Mouse (Mus musculus) embryonic facial prominence, embryonic 11.5 days (tissue): ENCODE results near the gene Pde3a. TPM values are rescaled to one million over a fixed set of nuclear protein-coding genes. Genes with fewer than 3 reads are reported as not detected.

ENCODE experiments used
- ATAC-seq: fragments of 200-750 bp; cut with Nextera tagmentation; replicated peaks from 2 replicates; pipeline ENCODE4 v1.8.0; 2017; ENCODE audit warnings: low read depth; ENCODE audit not compliant: insufficient number of reproducible peaks, low FRiP score, low TSS enrichment
- DNase-seq: peaks from one replicate; pipeline ENCODE4 v3.0.0-alpha.2; 2015; ENCODE audit warnings: low spot score
- H3K27ac ChIP-seq: fragments of 300-500 bp; sonication (generic); replicated peaks from 2 replicates; pipeline ENCODE4 v1.5.1; 2014; ENCODE audit warnings: mild to moderate bottlenecking, low read depth, low read length, control low read depth
- H3K27me3 ChIP-seq: fragments of 300-500 bp; sonication (generic); 2 replicates; pipeline ENCODE4 v1.6.1; 2014; ENCODE audit warnings: mild to moderate bottlenecking, low read length, moderate library complexity, mixed read lengths; ENCODE audit not compliant: control insufficient read depth, insufficient read depth
- H3K36me3 ChIP-seq: fragments of 300-500 bp; sonication (generic); replicated peaks from 2 replicates; pipeline ENCODE4 v1.6.1; 2014; ENCODE audit warnings: low read depth, mild to moderate bottlenecking, low read length, moderate library complexity, mixed read lengths; ENCODE audit not compliant: control insufficient read depth, insufficient read depth
- H3K4me1 ChIP-seq: fragments of 300-500 bp; sonication (generic); 2 replicates; pipeline ENCODE4 v1.6.1; 2014; ENCODE audit warnings: low read length, mixed read lengths; ENCODE audit not compliant: control insufficient read depth, insufficient read depth
- H3K4me2 ChIP-seq: fragments of 300-500 bp; sonication (generic); 2 replicates; pipeline ENCODE4 v1.6.1; 2014; ENCODE audit warnings: low read depth, mild to moderate bottlenecking, control low read depth, low read length, moderate library complexity
- H3K4me3 ChIP-seq: fragments of 300-500 bp; sonication (generic); 2 replicates; pipeline ENCODE4 v1.5.1; 2014; ENCODE audit warnings: low read depth, low read length, control low read depth
- H3K9ac ChIP-seq: fragments of 300-500 bp; sonication (generic); replicated peaks from 2 replicates; pipeline ENCODE4 v1.6.1; 2014; ENCODE audit warnings: mild to moderate bottlenecking, control low read depth, low read length
- H3K9me3 ChIP-seq: fragments of 300-500 bp; sonication (generic); replicated peaks from 2 replicates; pipeline ENCODE4 v1.6.1; 2016; ENCODE audit warnings: mild to moderate bottlenecking, low read length, inconsistent platforms, mixed read lengths; ENCODE audit not compliant: control insufficient read depth
- WGBS: fragments of 180-500 bp; shearing (Covaris S2); extraction: QIAGEN DNeasy Blood & Tissue Kit; methylation state at CpG from one replicate; pipeline ENCODE4 v1.1.7; 2014; 5-methylcytosine and 5-hydroxymethylcytosine counted together
- polyA plus RNA-seq: library from polyadenylated mRNA; unstranded; fragments of >200 nt; fragmentation: Nextera tagmentation; extraction: Ambion mirVana; gene quantifications from 2 replicates; pipeline ENCODE4 v1.2.1, GENCODE M21; 2014

Gene Pde3a
- polyA plus RNA-seq, 1 experiment from 2014 or later = 2.8 TPM

GRCm38 (mm10) chr6:141525787-141526186 is 276.7 kb downstream of the Pde3a start:
- H3K9ac ChIP-seq = no peak overlapping the region
- WGBS = 88% methylated on average over 1 of the region's 1 CpGs
- H3K36me3 ChIP-seq = no peaks in the 10 kb centered on the region
- no peaks in the 10 kb centered on the region for H3K9me3 ChIP-seq
- H3K27me3 ChIP-seq = no peaks in the 10 kb centered on the region
- no peak overlapping the region for H3K27ac ChIP-seq
- DNase-seq = no peak
- no peak overlapping the region for H3K4me3 ChIP-seq
- H3K4me1 ChIP-seq = no peaks in the 10 kb centered on the region
- no peak overlapping the region for H3K4me2 ChIP-seq
- ATAC-seq = no peak

DNA sequence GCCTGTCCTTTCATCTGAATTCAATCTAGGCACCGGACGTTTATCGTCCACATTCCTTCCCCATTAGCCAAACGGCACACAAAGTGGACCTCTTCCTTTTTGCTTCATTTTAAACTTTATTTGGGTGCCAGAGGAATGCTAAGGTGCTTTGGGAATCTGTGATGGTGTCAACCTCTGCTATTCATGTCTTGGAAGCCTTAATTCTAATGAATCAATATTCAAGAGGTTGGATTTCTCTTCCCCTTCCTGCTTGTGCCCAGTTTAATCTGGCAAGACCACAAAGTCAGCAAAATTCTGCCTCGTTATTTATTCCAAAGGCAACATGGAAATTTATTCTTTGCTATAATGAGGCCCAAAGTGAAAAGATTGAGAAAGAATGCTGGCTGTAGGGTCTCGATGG is 281.8 kb downstream of the Pde3a start:
- Histone ChIP-seq H3K9ac (no peak overlapping the region), H3K4me2 (no peak overlapping the region), H3K9me3 (no peaks in the 10 kb centered on the region), H3K36me3 (no peaks in the 10 kb centered on the region), H3K4me3 (no peak overlapping the region), H3K27ac (no peak overlapping the region), H3K4me1 (no peaks in the 10 kb centered on the region), H3K27me3 (no peaks in the 10 kb centered on the region)
- DNase-seq (no peak), ATAC-seq (no peak)
- 64% methylated on average over 6 of the region's 6 CpGs for WGBS

GRCm38 (mm10) chr6:141537298-141537697 is 288.2 kb downstream of the Pde3a start:
- Histone ChIP-seq H3K27ac (no peak overlapping the region), H3K4me1 (no peaks in the 10 kb centered on the region), H3K36me3 (no peaks in the 10 kb centered on the region), H3K4me3 (no peak overlapping the region), H3K9me3 (no peaks in the 10 kb centered on the region), H3K4me2 (no peak overlapping the region), H3K9ac (no peak overlapping the region), H3K27me3 (no peaks in the 10 kb centered on the region)
- DNase-seq (peak; percentile 76), ATAC-seq (peak; percentile 73; the same call in 1 of the 2 replicates)
- WGBS = 31% methylated on average over 3 of the region's 3 CpGs

- no peak for DNase-seq
- H3K4me1 ChIP-seq = no peaks in the 10 kb centered on the region
- H3K27ac ChIP-seq = no peak overlapping the region
- H3K4me3 ChIP-seq = no peak overlapping the region
- no peak overlapping the region for H3K9ac ChIP-seq
- ATAC-seq = no peak
- WGBS = 79% methylated on average over 1 of the region's 1 CpGs
- no peaks in the 10 kb centered on the region for H3K9me3 ChIP-seq
- H3K4me2 ChIP-seq = no peak overlapping the region
- no peaks in the 10 kb centered on the region for H3K36me3 ChIP-seq
- no peaks in the 10 kb centered on the region for H3K27me3 ChIP-seq
Measured at GRCm38 (mm10) chr6:141541136-141541535, 292.1 kb downstream of the Pde3a start.

GRCm38 (mm10) chr6:141543344-141543743 is 294.3 kb downstream of the Pde3a start:
- Histone ChIP-seq H3K27ac (no peak overlapping the region), H3K4me2 (no peak overlapping the region), H3K4me1 (no peaks in the 10 kb centered on the region), H3K27me3 (no peaks in the 10 kb centered on the region), H3K9me3 (no peaks in the 10 kb centered on the region), H3K36me3 (no peaks in the 10 kb centered on the region), H3K4me3 (no peak overlapping the region), H3K9ac (no peak overlapping the region)
- peak; percentile 32 for DNase-seq
- no peak for ATAC-seq
- WGBS = 63% methylated on average over 7 of the region's 7 CpGs
